Mouse (Mus musculus): Measurements from ENCODE around the gene Afmid.
"Not testable (repeated sequence)": the region's sequence is repeated elsewhere in the genome, so short reads cannot be mapped to it uniquely, and the experiment has no call there.

The Afmid gene

GRCm38 (mm10) chr11:117824060-117824969 is 1.4 kb upstream of the Afmid start:
- in situ Hi-C loops (cut with MboI) = loop anchor here (5.0 to 10.0 kb wide), 2 partner anchors 112 to 440 kb away; no protein-coding TSS in a partner anchor

DNA sequence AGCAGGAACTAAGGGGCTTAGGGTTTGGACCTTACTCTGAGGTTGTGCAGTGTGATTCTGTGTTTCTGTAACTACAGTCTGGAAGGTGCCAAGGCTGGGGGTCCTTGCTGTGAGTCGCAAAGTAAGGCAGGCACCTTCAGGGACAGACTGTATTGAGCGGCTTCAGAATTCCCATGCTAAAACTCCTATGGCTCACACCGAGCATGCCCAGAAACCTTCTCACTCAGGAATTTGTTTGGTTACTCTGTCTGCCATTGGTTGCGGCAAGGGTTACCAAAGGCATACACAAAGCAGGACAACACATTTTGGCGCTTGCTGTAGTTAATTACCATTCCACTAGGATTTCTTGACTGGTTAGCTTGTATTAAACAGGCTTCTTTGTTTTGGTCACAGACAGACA is 440 bp downstream of the Afmid start:
- in situ Hi-C loops (cut with MboI) = loop anchor here (5.0 to 10.0 kb wide), 2 partner anchors 34 to 441 kb away; no protein-coding TSS in a partner anchor

- in situ Hi-C loops (cut with MboI) = loop anchor here (5.0 to 10.0 kb wide), 2 partner anchors 35 to 442 kb away; no protein-coding TSS in a partner anchor
Observed at GRCm38 (mm10) chr11:117826916-117827315, 1.2 kb downstream of the Afmid start.

DNA sequence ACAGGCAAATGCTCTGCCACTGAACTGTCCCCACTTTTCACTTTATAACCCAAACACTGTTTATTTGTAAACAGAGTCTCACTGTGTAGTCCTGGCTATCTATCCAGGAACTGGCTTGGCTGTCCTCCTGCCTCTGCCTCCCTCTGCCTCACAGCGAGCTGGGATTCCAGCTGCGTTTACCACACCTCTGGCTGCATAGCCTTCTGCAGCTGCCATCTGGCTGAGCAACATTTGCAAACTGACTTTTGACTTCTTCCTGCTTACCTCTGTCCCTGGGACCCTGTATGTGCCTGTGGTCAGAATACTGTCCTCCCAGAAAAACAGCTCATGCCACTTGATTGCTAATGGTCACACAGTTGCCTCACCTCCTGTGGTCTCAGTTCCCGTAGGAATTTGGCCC is 1.7 kb downstream of the Afmid start:
- in situ Hi-C loops (cut with MboI) = loop anchor here (5.0 to 10.0 kb wide), 2 partner anchors 35 to 443 kb away; no protein-coding TSS in a partner anchor

DNA sequence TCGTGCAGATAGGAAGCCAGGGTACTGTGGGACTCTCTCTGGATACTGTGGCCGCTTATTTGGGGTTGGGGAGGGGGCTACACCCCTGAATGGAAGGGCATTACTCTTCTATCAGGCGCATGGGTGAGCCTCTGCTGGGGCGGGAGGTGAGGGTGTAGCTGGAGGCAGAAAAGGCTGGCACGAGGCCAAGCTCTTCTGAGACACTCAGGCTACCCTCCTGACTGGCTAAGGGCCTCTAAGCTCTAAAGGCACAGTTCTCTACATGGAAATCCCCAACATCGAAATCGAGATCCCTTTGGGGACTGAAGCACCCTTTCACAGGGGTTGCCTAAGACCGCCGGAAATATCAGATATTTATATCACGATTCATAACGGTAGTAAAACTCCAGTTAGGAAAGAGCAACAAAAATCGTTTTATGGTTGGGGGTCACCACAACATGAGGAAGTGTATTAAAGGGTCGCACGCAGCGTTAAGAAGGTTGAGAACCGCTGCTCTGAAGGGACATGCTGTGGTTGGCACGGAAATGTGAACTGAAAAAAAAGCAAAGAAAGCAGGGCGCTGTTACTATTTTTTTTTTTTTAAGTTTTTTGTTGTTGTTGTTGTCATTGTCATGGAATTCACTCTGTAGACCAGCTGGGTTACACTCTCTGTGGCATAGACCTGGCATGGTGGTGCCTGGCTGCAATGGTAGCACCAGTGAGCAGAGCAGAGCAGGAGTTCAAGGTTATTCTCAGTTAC is 2.6 kb downstream of the Afmid start:
- in situ Hi-C loops (cut with MboI) = loop anchor here (5.0 to 10.0 kb wide), 2 partner anchors 36 to 444 kb away; no protein-coding TSS in a partner anchor

DNA sequence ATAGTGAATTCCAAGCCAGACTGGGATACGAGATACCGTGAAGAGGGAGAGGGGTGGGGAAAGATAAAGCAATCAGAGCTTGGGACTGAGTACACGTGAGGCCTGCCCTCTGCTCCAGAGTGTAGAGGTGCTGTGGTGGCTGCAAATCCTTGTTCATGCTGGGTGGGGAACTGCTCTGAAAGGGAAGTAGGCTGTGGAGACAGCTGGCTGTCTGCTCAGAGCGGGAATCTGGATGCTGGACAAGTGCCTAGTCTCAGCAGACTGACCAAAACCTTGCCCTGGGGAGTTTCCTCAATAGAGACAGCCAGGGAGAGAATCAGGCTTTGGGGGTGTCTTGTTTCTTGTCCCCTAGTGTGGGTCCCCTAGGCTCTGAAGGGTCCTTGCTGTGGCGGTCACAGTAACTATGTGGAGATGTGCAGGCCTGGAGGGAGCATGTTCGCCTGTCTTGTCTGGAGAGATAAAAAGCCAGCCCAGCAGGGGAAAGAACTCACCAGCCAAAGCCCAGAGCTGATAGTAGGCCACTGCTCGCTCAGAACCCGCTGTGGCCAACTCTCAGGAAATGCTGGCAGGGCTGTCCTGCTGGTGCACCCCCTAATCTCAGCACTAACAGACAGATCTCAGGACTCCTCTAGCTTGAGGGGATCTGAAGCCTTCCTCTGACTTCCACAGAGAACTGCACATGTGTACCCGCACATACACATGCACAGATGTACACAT is 3.3 kb downstream of the Afmid start:
- in situ Hi-C loops (cut with MboI) = loop anchor here (5.0 to 10.0 kb wide), 2 partner anchors 37 to 444 kb away; no protein-coding TSS in a partner anchor

DNA sequence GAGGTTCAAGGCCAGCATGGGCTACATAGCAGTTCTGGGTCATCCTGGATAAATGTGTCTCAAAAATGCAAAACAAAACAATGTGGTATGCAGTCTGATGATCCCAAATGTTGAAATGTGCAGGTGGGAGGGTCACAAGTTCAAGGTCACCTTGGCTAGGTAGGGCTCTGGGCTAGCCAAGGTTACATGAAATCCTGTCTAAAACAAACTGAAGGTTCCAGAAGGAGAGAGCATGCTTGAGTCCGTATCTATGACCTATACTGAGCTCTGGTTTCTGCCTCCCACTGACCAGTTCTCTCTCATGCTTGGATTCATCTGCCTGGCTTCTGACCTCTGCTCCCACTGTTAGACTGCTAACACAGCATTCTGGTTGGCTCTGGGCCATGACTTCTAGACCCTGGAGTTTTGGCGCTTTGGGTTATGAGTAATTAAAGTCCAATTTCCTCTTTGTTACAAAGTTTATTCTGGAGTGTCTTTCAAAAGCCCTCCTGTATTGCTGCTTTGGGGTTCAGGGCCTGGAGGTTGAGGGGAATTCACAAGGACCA is 4.0 kb downstream of the Afmid start:
- in situ Hi-C loops (cut with MboI) = loop anchor here (5.0 to 10.0 kb wide), 2 partner anchors 37 to 445 kb away; no protein-coding TSS in a partner anchor

DNA sequence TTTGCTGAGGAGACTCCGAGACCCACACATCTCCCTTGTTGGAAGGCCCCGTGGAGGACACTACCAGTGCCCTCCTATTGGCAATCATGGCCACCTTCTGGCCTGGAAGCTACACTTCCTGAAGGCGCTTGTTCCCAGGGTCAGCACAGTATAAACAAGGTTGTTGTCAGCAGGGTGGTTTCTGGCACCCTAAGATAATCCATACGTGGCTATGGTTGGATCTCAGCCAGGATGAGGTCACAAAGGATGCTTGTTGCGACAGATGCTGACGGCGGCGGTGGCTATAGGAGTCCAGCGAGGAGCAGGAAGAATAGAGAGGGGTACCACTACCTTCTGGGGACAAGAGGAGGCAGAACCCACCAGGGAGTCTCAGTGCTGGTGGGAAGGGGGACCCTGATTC is 4.7 kb downstream of the Afmid start:
- in situ Hi-C loops (cut with MboI) = no loop called here

DNA sequence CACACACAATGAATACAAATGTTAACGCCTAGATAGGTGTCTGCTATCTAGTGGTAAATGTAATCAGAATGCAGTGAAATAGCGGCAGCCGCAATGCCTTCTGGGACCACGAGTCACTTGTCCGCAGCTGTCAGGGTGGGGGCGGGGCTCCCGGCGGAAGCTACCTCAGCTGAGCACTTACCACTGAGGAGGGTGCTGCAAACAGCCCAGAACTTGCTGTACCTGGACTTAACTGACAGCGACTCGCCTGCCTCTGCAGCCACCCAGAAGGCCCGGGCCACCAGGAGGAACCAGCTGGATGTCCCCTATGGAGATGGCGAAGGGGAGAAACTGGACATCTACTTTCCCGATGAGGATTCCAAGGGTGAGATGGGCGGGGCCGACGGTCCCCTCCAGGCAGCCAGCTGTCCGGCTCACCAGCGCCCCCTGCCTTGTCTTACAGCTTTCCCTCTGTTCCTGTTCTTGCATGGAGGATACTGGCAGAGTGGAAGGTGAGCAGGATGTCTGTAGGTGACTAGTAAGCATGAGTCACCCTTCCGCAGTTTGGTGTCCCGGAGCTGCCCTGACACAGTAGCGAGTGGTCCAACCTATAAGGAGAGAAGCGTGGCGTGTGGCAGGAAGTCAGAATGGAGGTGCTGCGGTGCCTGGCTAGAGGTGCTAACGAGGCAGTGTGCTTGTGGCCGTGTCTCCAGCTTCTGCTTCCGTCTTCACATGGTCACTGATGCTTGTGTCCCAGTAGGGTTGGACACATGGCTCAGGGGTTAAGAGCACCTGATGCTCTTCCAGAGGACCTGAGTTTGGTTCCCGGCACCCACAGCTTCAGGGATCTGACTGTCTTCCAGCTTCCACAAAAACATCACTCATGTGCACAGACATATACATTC is 6.6 kb downstream of the Afmid start:
- in situ Hi-C loops (cut with MboI) = no loop called here

DNA sequence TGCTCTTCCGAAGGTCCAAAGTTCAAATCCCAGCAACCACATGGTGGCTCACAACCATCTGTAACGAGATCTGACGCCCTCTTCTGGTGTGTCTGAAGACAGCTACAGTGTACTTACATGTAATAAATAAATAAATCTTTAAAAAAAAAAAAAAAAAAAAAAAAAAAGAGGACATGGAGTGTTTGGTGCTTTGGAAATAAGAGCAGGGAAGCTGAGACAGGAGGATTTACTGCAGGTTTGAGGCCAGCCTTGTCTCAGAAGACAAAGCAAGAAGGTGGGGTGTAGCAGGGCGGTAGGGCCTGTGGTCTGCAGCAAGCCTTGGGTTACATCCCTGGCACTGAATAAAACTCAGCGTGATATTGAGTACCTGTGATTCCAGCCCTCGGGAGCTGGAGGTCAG is 7.8 kb downstream of the Afmid start:
- in situ Hi-C loops (cut with MboI) = not testable (repeated sequence)

DNA sequence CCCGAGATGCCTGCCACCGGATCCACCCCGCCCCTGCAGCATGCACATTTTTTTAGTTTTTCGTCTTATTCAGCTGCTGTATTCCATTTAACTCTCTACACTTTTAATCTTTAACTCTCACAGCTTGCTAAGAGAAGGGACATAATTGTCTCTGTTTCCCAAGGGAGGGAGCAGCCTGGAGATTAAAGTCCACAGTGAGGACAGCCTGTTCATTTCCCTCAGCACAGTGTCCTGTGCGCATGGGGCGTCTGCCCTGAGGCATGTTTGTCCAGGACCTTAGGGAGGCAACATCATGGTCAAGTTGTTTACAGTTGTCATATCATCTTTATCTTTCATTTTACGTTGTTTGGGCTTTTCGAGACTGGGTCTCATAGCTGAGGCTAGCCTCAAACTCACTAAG is 8.4 kb downstream of the Afmid start:
- in situ Hi-C loops (cut with MboI) = no loop called here

DNA sequence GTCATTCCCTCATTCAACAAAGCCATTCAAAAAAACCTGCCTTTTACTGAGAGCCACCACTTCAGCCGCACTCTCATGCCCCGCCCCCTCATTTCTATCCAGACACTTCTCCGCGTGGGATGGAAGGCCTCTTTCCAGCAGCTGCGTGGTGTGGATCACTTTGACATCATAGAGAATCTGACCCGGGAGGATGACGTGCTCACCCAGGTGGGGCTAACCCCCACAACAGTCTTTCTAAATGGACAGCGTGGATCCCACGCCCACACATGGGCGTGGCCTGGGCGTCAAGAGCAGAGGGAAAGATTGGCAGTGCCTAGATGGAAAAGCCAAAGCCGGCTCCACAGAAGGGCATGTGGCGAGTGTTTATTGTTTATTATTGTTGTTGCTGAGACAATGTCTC is 10.6 kb downstream of the Afmid start:
- in situ Hi-C loops (cut with MboI) = no loop called here

- in situ Hi-C loops (cut with MboI) = no loop called here
Observed at GRCm38 (mm10) chr11:117838572-117838971, 12.8 kb downstream of the Afmid start.

DNA sequence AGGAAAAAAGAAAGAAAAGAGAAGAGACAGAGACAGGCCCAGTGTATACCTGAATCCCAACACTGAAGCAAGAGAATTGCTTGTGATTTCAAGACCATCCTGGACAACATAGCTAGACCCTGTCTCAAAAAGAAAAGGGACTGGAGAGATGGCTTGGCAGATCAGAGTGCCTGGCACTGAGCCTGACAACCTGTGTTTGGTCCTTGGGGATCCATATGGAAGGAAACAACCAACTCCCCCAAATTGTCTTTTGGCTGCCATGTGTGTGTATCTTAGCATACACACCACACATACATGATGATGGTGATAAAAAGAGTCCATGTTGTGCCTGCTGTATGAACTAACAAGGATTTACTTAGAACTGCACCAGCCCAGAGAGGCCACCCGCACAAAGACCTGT is 13.3 kb downstream of the Afmid start:
- in situ Hi-C loops (cut with MboI) = no loop called here

DNA sequence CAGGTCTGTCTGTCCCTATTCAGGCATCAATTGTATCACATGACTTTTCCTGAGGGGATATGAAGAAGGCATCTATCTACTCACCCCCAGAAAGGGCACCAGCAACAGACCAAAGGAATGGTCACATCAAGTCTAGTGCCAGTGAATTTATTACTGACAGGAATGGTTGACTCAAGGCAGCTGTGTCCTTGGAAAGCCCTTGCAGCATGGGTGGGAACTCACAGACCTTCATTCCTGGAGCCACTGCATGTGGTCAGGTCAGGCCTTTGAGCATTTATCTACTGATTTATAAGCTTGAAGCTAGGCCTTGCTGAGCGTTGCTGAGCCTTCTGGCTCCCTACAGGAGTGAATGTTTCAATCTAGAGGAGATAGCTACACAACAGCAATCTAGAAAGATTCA is 15.2 kb downstream of the Afmid start:
- in situ Hi-C loops (cut with MboI) = no loop called here

GRCm38 (mm10) chr11:117843434-117843833 is 17.7 kb downstream of the Afmid start:
- in situ Hi-C loops (cut with MboI) = no loop called here

DNA sequence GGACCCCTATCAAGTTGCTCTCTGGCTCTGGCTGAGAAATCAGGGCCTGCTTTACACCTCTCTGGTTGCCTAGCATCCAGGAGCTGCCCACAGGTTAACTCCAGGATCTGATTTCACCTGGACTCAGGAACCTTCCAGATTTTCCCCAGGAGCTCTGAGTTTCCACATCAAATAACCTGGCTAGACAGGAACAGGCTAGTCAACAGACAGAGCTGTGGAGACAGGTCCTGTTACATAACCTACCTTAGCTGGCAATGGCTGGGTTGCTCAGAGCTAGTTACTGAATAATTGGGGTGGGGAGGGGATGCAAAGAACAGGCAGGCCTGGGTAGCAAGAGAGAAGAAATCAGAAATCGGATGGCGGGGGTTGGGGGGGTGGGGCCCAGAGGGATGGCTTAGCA is 19.3 kb downstream of the Afmid start:
- in situ Hi-C loops (cut with MboI) = no loop called here

DNA sequence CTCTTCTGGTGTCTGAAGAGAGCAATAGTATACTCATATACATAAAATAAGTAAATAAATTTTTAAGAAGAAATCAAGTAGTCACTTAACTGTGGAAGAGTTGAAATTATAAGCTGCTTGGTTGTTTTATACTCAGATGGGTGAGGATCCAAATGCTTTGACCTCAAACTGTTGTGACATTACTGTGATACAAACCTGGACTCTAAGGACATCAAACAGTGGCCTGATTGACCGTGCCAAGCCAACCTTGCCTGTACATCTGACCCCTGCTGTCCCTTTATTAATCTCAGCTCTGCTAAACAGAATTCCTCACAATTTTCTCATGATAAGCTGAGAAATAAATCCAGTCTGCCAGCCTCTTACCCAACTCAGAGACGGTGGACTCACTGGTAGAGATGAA is 19.9 kb downstream of the Afmid start:
- in situ Hi-C loops (cut with MboI) = no loop called here

GRCm38 (mm10) chr11:117846640-117847039 is 20.9 kb downstream of the Afmid start:
- in situ Hi-C loops (cut with MboI) = no loop called here

DNA sequence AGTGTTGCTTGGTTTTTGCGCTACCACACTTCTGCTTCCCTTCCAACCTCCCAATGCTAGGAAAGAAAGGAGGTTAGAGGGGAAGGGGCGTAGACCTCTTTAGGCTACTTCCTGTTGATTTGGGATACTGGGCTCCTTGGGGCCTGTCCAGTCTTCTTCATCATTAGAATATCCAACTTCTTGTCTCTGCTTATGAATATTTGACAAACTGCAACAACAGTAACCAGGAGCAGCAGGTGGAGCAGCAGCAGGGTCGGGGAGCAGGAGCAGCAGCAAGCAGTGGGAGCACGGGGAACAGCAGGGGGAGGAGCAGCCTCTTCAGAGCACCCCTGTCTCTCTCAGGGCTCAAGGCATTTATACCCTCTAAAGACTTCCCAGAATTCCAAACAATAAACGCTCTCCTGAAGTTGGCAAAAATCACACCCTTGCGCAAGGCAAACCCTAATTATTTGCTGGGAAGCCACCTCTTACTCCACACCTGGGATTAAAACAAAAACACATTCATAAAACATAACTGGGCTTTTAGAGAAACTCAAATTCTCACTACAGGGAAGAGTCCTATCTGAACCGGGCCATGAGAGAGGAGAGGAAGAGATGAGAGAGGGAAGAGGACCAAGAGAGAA is 22.0 kb downstream of the Afmid start:
- in situ Hi-C loops (cut with MboI) = no loop called here

All from mature B cell (primary cell).